Mouse (Mus musculus): ENCODE results near the gene Coro1c.
A peak's percentile ranks its signal among the peaks of the same experiment; 100 is the strongest.

The Coro1c gene

GRCm38 (mm10) chr5:113908592-113909441 lies at the start of gene Coro1c:
Gene Coro1c, minus strand, starts transcription at chr5:113908758.
- DNase-seq (ENCODE audit: low spot score): peak; percentile 98

- peak; percentile 72 for DNase-seq (ENCODE audit: low spot score)
These were observed 48.0 kb upstream of the Coro1c start for GRCm38 (mm10) chr5:113956510-113956909.

GRCm38 (mm10) chr5:113955691-113956090 lies 47.1 kb upstream of the Coro1c start:
- no peak for DNase-seq (ENCODE audit: low spot score)

DNA sequence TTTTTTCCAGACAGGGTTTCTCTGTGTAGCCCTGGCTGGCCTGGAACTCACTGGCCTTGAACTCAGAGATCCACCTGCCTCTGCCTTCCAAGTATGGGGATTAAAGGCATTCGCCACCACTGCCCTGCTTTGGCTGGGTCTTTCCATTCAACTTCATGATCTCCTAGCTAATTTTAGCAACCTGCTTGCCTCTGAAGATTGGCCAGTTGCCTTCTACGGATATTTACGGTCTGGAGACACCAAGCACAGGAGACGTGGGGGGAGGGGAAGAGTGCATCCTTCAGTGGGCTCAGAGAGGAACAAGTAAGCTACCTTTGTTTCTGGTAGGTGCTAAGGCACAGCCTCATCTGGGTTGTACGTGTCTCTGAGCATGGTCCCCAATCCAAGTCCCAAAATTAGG lies 46.7 kb upstream of the Coro1c start:
- DNase-seq (ENCODE audit: low spot score): no peak

DNA sequence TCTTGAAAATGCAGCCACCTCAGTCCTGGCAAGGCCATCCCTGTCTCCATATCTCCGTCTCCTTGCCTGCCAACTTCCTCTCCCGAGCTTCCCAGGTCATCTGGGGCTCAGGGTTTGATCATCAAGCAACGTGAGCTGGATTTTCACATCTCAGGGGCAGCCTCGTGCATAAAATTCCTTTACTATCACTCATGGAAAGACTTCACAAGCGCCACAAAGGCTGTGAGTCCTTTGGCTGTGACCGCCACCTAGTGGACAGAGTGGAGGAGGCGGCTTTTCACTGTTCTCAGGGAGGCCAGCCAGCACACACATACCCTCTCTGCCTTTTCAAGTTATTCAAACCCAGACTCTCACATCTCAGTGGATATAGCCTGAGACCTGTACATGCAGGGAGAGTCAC lies 45.9 kb upstream of the Coro1c start:
- DNase-seq (ENCODE audit: low spot score): peak; percentile 75

DNA sequence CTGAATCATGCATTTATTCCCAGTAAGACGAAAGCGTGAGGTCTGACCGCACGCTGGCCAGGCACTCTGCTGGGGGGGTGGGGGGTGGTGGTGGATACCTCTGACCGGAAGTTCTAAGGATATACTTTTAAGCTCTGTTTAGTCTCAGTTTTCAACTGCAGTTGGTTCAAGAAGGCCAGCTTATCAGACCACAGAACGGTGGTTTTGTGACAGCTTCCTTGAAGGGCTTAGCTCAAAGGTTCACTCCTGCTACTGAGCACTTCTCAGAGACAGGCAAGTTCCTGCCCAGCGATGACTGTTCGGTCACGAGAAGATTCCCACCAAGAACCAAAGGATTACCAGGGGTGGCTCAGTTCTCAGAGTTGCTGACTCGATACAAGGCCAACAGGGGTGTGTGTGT lies 44.0 kb upstream of the Coro1c start:
- peak; percentile 35 for DNase-seq (ENCODE audit: low spot score)

DNA sequence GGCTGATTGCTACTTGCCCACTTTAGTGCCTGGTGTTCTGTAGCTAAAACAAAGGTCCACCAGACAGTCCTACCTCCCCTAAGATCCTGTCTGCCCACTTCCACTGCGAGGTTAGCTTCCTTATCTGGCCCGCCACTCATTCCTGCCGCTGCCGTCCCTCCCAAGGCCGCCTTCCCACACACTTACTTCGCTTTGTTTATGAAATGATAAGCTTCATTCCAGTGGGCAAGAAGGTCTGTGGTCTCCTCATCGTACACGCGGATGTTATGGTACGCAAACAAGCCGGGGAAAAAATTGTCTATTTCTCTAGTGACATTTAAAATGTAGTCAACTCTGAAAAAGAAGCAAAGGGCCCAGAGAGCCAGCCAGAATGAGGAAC lies 43.1 kb upstream of the Coro1c start:
- DNase-seq (ENCODE audit: low spot score): peak; percentile 24

- DNase-seq (ENCODE audit: low spot score): no peak
These were observed 42.5 kb upstream of the Coro1c start for GRCm38 (mm10) chr5:113950786-113951692.

DNA sequence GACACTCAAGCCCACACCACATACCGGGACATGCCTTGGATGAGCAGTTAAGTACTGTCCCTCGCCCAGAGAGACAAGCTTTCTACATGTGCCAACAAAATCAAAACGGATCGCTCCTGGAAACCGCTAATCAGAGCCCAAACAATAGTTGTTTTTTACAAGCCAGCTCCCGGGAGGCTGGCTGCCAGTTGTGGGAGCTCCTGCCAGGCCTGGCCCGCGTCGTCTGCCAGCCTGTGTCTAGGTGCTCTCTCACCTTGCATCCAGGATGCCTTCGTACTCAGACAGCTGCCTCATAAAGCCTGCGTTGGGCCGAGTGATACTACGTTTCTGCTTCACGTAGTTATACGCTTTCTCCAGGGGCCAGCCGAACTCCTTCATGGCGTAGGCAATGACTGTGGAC lies 41.6 kb upstream of the Coro1c start:
- no peak for DNase-seq (ENCODE audit: low spot score)

DNA sequence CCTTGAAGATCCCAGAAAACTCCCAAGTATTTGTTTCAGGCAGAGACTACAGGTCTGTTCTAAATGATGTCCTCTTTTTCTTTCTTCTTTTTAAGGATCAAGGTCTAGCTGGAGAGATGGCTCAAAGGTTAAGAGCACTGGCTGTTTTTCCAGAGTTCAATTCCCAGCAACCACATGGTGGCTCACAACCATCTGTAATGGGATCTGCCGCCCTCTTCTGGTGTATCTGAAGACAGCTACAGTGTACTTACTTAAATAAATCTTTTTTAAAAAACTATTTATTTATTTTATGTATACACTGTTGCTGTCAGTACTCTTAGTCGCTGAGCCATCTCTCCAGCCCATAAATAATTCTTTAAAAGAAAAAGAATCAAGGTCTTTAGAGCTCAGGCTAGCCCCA lies 38.7 kb upstream of the Coro1c start:
- DNase-seq (ENCODE audit: low spot score): no peak

GRCm38 (mm10) chr5:113945126-113945525 lies 36.6 kb upstream of the Coro1c start:
- no peak for DNase-seq (ENCODE audit: low spot score)

- DNase-seq (ENCODE audit: low spot score): no peak
These were observed 34.8 kb upstream of the Coro1c start for GRCm38 (mm10) chr5:113943328-113943727.

DNA sequence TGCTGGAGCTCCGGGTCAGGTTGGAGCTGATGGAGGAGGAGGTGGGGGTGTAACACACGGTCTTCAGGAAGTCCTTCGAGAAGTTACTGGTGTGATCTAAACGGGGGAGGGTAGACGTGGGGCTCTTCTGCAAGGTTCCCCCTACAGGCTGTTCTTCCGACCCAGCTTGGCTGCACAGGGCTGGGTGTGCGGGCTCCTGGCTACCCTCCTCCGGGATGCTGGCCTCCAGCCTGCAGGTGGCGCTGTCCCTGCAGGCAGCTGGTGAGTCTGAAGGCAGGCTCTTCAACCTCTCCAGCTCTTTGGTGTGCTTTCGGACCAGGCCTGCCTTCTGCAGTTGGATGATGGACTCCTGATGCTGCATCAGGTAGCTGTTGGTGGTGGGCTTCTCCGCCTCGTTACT lies 34.0 kb upstream of the Coro1c start:
- DNase-seq (ENCODE audit: low spot score): no peak

DNA sequence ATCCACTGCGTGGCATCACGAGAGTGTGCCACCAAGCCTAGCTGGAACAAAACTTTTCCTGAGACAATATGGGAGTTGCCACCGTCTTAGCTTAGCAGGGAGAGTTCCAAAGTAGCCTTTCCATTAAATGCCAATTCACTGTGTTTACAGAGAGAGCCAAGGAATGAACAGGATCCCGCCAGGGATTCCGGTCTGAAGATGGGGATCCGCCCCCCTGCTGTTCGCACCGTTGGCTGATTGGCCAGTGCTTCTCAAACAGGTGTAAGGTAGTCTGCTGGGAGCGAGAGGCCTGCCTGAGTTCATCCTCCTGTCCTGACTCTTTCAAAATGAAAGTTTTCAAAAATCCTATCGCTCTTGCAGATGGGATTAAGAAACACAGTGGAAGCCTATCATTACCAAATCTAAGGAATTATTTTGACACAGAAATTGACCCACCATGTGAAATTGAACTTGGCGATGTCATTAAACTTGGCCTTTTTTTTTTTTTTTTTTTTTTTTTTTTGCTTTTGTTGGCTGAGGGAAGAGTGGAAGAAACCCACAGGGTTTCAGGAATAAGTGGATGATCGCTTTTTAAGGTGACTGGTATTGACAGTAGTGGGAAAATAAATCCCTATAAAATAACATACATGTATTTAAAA lies 30.8 kb upstream of the Coro1c start:
- no peak for DNase-seq (ENCODE audit: low spot score)

- DNase-seq (ENCODE audit: low spot score): no peak
These were observed 29.1 kb upstream of the Coro1c start for GRCm38 (mm10) chr5:113937650-113938049.

GRCm38 (mm10) chr5:113933889-113934288 lies 25.3 kb upstream of the Coro1c start:
- DNase-seq (ENCODE audit: low spot score): no peak

DNA sequence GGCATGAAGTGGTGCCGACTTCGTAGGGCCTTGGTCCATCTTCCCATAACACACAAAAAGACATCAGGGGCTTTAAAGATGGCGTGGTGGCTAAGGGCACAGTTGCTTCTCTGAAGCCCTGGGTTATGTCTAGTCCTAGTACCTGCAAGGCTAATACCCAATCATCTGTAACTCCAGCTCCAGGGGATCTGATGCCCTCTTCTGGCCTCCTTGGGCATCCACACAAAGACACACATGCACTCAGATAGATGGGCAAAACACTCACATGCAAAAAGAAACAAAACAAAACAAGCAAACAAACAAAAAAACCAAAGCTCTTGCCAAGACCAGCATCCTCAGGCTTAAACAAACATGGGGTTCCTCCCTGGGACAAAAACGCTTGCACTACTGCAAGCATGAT lies 24.9 kb upstream of the Coro1c start:
- no peak for DNase-seq (ENCODE audit: low spot score)

- DNase-seq (ENCODE audit: low spot score): no peak
These were observed 23.8 kb upstream of the Coro1c start for GRCm38 (mm10) chr5:113932310-113932709.

DNA sequence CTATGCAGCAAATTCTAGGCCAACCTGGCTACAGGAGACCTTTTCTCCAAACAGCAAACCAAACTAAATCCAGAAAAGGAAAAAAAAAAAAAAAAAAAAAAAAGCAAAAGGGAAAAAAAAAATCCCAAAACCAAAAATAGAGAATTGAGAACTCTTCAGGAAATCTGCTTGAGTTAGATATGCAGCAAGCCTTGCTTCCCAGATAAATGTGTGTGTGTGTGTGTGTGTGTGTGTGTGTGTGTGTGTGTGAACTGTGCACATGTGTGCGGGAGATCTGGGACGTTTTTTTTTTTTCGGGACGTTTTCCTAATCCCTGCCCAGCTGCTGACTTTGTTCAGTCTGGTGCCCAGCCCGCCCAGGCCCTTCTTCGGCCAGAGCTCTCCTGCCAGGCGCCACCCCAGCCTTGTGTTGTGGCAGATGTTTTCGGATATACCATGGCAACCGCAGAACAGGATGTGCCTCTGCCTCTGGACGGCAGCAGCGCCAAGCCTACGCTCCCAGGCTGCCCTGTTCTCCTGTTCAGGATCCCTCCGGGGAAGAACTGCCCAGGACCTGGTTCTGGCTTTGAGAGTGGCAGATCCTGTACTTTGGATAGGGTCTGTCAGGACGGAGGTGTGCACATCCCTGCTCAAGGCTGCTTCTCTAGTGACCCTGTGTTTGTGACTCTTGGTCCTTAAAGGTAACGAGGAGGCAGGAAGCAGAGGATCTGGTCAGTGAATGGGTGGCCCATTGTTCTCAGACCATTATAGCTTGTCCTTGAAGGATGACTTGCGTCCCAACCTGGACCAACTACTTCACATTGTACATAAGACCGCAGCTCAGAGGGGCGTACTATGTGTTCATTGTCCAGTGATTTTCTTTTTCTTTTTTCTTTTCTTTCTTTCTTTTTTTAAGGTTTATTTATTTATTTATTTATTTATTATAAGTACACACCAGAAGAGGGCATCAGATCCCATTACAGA lies 22.4 kb upstream of the Coro1c start:
- peak; percentile 65 for DNase-seq (ENCODE audit: low spot score)

DNA sequence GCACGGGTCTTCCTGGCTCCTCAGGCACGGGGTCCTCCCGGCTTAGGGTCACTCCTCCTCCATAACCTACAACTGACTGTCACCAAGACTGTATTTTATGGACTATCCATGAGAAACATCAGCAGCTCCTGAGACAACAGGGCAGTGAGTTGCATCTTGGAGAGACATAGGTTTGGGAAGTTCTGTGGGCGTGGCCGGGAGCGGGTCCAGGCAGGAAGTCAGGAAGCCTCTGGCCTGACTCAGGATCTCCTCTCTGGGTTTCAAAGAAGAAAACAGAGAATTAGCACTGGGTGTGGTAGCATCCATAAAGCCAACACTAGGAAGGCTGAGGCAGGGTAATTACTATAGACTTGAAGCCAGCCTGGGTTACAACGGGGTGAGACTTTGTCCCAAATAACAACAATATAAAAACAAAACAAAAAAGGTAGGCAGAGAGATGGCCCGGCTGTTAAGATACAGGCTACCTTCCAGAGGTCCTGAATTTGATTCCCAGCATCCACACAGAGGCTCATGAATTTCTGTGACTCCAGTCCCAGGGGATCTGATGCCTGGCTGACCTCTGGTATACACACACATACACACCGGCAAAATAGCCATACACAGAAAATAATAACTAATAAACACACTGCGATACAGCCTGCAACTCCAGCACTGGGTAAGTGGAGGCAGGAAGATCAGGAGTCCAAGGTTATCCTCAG lies 21.5 kb upstream of the Coro1c start:
- DNase-seq (ENCODE audit: low spot score): no peak

- DNase-seq (ENCODE audit: low spot score): no peak
These were observed 21.0 kb upstream of the Coro1c start for GRCm38 (mm10) chr5:113929526-113929925.

Measured in yolk sac, embryonic 10.5 days (tissue).